Mouse (Mus musculus) lung, embryonic 14.5 days (tissue): ENCODE measurements around the gene Tpt1. TPM values are rescaled to one million over a fixed set of nuclear protein-coding genes. Genes with fewer than 3 reads are reported as not detected.
"Not testable (repeated sequence)": the region's sequence is repeated elsewhere in the genome, so short reads cannot be mapped to it uniquely, and the experiment has no call there.

Source experiments
- ATAC-seq: fragments of 200-750 bp; cut with Nextera tagmentation; 2 replicates; pipeline ENCODE4 v1.8.0; 2017; ENCODE audit warnings: mild to moderate bottlenecking, moderate TSS enrichment, moderate library complexity; ENCODE audit not compliant: insufficient read depth
- DNase-seq: peaks from one replicate; pipeline ENCODE4 v3.0.0-alpha.2; 2015
- H3K27ac ChIP-seq: fragments of 300-500 bp; sonication (generic); 2 replicates; pipeline ENCODE4 v1.5.1; 2014; ENCODE audit warnings: low read depth, mild to moderate bottlenecking, moderate library complexity
- H3K27me3 ChIP-seq: fragments of 300-500 bp; sonication (generic); 2 replicates; pipeline ENCODE4 v1.6.1; 2014; ENCODE audit warnings: low read length, control low read depth; ENCODE audit not compliant: insufficient read depth
- H3K36me3 ChIP-seq: fragments of 300-500 bp; sonication (generic); 2 replicates; pipeline ENCODE4 v1.6.1; 2014; ENCODE audit warnings: control low read depth; ENCODE audit not compliant: insufficient read depth
- H3K4me1 ChIP-seq: fragments of 300-500 bp; sonication (generic); 2 replicates; pipeline ENCODE4 v1.6.1; 2014; ENCODE audit warnings: antibody characterized with exemption, control low read depth; ENCODE audit not compliant: insufficient read depth
- H3K4me2 ChIP-seq: fragments of 300-500 bp; sonication (generic); 2 replicates; pipeline ENCODE4 v1.6.1; 2014; ENCODE audit warnings: mild to moderate bottlenecking
- H3K4me3 ChIP-seq: fragments of 300-500 bp; sonication (generic); 2 replicates; pipeline ENCODE4 v1.5.1; 2014; ENCODE audit warnings: low read depth, low read length
- H3K9ac ChIP-seq: fragments of 300-500 bp; sonication (generic); 2 replicates; pipeline ENCODE4 v1.6.1; 2014
- H3K9me3 ChIP-seq: fragments of 300-500 bp; sonication (generic); 2 replicates; pipeline ENCODE4 v1.6.1; 2016; ENCODE audit warnings: low read depth, low read length, control low read depth
- CTCF ChIP-seq: IDR thresholded peaks from 2 replicates; pipeline ENCODE4 v1.5.1; 2016; ENCODE audit warnings: antibody characterized with exemption, low read depth
- WGBS: fragments of 180-500 bp; shearing (Covaris S2); extraction: QIAGEN DNeasy Blood & Tissue Kit; methylation state at CpG from one replicate; pipeline ENCODE4 v1.1.7; 2014; 5-methylcytosine and 5-hydroxymethylcytosine counted together
- polyA plus RNA-seq: library from polyadenylated mRNA; unstranded; fragments of >200 nt; fragmentation: Nextera tagmentation; extraction: Ambion mirVana; gene quantifications from 2 replicates; pipeline ENCODE4 v1.2.1, GENCODE M21; 2014

Tpt1 gene
- polyA plus RNA-seq, 1 experiment from 2014 or later: 1,140 TPM

DNA sequence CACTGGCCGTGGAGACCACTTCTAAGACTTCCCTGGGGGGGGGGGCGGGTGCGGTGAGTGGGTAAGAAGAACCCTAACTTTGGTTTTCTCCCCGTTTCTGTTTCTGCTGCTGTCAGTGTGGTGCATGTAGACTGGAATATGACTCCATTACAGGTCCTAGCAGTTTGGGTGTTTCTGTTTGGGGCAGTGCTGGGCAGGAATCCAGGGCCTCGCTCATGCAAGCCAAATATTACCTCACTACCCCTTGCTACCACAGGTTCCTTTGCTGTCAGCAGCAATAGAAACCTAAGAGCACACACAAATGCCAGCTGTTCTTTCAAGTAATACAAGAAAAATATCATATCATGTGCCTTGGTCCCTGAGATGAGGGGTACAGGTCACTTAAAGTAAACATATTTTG is 24.9 kb upstream of the Tpt1 start:
- WGBS: 74% methylated on average over 5 of the region's 5 CpGs
- no peaks in the 10 kb centered on the region for H3K27me3 ChIP-seq
- DNase-seq: no peak
- ATAC-seq: no peak
- no peak overlapping the region for H3K9ac ChIP-seq
- no peaks in the 10 kb centered on the region for H3K9me3 ChIP-seq
- no peak overlapping the region for H3K4me2 ChIP-seq
- H3K4me3 ChIP-seq: no peak overlapping the region
- no peak for TF ChIP-seq CTCF
- no peaks in the 10 kb centered on the region for H3K36me3 ChIP-seq
- H3K4me1 ChIP-seq: no peaks in the 10 kb centered on the region
- H3K27ac ChIP-seq: no peak overlapping the region

DNA sequence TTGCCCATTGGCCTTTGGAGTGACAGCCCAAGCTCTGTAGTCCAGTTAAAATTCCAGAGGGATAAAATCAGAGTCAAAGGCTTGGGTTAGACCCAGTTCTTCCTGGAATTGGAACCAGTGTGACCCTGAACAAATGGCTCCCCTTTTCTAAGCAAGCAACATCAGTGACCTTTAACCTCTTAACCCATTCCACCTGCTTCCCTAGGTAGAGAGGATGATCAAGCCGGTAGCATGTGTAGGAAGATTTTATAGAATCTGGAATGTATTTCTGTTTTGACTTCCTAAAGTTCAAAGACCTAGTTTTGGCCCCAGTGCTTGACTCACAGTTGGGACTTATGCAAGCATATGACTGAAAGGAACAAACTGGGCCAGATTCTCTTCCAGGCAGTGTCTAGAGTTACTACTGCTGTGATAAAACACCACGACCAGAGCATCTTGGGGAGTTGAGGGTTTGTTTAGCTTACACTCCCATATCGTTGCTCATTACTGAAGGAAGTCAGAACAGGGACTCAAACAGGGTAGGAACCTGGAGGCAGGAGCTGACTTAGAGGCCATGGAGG is 18.0 kb upstream of the Tpt1 start:
- no peak overlapping the region for H3K9ac ChIP-seq
- no peak overlapping the region for H3K27ac ChIP-seq
- H3K4me2 ChIP-seq: no peak overlapping the region
- DNase-seq (no peak), ATAC-seq (no peak)
- no peak overlapping the region for H3K4me3 ChIP-seq
- no peak for TF ChIP-seq CTCF
- no peaks in the 10 kb centered on the region for H3K9me3 ChIP-seq
- H3K4me1 ChIP-seq: no peaks in the 10 kb centered on the region
- 55% methylated on average over 3 of the region's 3 CpGs for WGBS
- peaks cover 8% of the 10 kb centered on the region; the same call in 1 of the 2 replicates for H3K27me3 ChIP-seq
- H3K36me3 ChIP-seq: no peaks in the 10 kb centered on the region

DNA sequence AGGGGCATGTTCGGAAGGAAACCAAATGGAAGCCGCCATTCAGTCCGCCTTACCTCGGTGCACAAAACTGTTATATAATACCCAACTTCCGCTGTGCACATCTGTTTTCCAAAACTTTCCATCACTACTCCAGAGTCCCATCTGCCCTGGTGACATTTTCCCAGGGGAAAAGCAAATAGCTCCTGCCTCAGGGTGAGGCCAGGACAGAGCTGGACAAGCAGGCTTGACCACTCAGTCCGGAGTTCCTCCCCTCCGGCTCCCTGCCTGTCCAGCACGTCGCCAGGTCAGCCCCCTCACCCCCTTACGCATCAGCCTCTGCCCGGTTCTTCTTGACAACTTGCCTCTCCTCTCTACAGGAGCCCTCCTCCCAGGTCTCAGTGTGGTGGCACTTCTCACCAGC is 16.7 kb upstream of the Tpt1 start:
- no peak for TF ChIP-seq CTCF
- no peak overlapping the region for H3K9ac ChIP-seq
- 21% methylated on average over 11 of the region's 11 CpGs for WGBS
- ATAC-seq (no peak), DNase-seq (no peak)
- peaks cover 3% of the 10 kb centered on the region; the same call in 1 of the 2 replicates for H3K4me1 ChIP-seq
- peak overlapping the region; percentile 68 for H3K4me2 ChIP-seq
- no peaks in the 10 kb centered on the region for H3K9me3 ChIP-seq
- peaks cover 8% of the 10 kb centered on the region; the same call in 1 of the 2 replicates for H3K27me3 ChIP-seq
- no peak overlapping the region for H3K27ac ChIP-seq
- H3K36me3 ChIP-seq: no peaks in the 10 kb centered on the region
- H3K4me3 ChIP-seq: 0 out of 2 replicates have a peak overlapping the region, but pooled peaks have one; percentile 29

DNA sequence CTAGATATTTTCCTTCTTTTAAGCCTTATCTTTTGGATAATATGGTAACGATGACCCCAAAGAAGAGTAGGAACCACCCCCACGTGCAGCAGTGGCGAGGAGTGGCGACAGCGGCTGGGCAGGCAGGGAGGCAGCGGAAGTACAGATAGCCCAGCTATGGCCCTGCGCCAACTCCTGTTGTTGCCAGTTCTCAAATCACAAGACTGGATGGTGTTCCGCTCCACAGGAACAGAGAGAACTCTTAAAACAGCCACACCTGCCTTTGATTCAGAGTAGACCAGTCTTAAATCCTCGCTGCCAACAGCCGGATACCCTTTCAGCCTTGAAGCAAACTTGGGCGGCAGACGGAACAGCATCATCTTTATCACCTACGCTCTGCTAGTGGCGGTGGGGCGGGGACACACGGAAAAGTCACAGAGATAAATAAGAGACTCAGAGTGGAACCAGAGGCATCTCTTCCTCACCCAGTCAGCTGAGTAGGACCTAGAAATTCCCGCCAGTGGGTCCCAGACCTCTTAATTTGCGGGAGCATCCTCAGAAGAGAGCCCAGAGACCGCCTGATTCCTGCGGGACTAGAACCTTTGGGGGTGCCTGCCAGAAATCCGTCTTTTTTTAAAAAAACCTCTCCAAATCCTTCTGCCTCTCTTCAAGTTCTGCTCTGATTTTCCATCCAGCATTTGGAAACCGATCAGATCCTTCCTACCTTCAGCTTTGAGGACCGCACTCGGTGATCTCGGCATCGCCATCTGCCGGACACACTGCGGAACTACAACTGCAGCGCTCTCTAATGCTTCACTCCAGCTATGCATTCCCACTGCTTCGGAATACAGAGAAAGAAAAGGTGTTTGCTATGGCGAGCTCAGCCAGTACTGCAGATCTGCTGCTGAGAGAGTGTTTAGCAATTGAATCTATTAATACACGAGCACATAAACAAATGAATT is 15.8 kb upstream of the Tpt1 start:
- Histone ChIP-seq H3K4me1 (peaks cover 11% of the 10 kb centered on the region; the same call in 1 of the 2 replicates), H3K27ac (no peak overlapping the region), H3K9ac (peak overlapping the region; percentile 37; the same call in 1 of the 2 replicates), H3K9me3 (no peaks in the 10 kb centered on the region), H3K27me3 (peaks cover 8% of the 10 kb centered on the region; the same call in 1 of the 2 replicates), H3K4me2 (peak overlapping the region; percentile 68), H3K4me3 (peak overlapping the region; percentile 29), H3K36me3 (no peaks in the 10 kb centered on the region)
- ATAC-seq (no peak), DNase-seq (peak; percentile 94)
- peak; percentile 96 for TF ChIP-seq CTCF
- 4% methylated on average over 32 of the region's 32 CpGs for WGBS

DNA sequence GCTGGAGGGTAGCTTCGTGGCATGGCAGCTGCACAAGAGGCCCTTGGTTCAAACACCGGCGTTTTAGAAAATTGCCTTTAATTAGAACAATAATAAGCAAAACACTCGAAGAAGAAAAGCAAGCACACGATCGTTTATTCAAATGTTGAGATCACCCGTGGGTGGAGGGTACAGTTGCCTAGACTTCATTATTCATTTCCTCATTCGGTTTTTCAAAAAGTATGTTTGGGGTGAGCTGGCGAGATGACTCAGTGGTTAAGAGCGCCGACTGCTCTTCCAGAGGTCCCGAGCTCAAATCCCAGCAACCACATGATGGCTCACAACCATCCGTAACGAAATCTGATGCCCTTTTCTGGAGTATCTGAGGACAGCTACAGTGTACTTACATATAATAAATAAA is 15.1 kb upstream of the Tpt1 start:
- WGBS: 58% methylated on average over 14 of the region's 14 CpGs
- H3K4me3 ChIP-seq, H3K27ac ChIP-seq, H3K9me3 ChIP-seq, H3K36me3 ChIP-seq, DNase-seq, H3K27me3 ChIP-seq, ATAC-seq, H3K9ac ChIP-seq: not testable (repeated sequence)
- peak overlapping the region; percentile 68; the same call in 1 of the 2 replicates for H3K4me2 ChIP-seq
- H3K4me1 ChIP-seq: peaks cover 11% of the 10 kb centered on the region; the same call in 1 of the 2 replicates

DNA sequence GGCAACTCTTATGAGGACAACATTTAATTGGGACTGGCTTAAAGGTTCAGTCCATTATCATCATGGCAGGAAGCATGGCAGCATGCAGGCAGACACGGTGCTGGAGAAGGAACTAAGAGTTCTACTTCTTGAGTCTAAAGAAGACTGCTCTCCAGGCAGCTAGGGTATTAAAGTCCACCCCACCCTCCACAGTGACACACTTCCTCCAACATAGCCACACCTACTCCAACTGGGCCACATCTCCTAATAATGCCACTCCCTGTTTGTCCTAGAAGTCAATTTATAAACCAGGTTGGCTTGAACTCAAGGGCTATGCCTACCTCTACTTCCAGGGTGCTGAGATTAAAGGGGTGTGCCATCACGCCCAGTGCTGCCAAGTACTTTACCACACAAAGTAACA is 12.9 kb upstream of the Tpt1 start:
- no peak for DNase-seq

DNA sequence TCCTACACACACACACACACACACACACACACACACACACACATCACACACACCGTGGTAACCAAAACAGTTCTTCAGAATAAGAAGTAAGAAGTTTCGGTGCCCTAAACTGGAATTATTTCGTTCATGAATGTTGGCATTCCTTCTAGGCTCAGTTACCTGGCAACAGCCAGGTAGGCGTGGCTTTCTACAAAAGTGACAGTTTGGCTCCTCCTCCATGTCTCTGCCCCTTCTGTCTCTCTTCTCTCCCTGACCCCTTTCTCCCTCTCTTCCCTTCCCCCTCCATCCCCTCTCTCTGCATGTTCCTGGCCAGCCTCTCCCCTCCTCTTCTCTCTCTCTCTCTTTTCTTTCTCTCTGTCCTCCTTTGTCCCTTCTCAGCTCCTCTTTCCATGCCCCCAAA is 11.9 kb upstream of the Tpt1 start:
- Histone ChIP-seq H3K36me3 (no peaks in the 10 kb centered on the region), H3K27me3 (peaks cover 5% of the 10 kb centered on the region; the same call in 1 of the 2 replicates), H3K9ac (peak overlapping the region; percentile 53), H3K27ac (peak overlapping the region; percentile 99), H3K4me2 (peak overlapping the region; percentile 99), H3K4me3 (peak overlapping the region; percentile 47), H3K4me1 (peaks cover 16% of the 10 kb centered on the region; the same call in 1 of the 2 replicates), H3K9me3 (no peaks in the 10 kb centered on the region)
- no peak for TF ChIP-seq CTCF
- 38% methylated on average over 4 of the region's 4 CpGs for WGBS
- DNase-seq (peak; percentile 64), ATAC-seq (no peak)

More for the DNA sequence above, 12.9 kb upstream of the Tpt1 start:
- Histone ChIP-seq H3K27ac (no peak overlapping the region), H3K9ac (no peak overlapping the region), H3K4me1 (peaks cover 11% of the 10 kb centered on the region; the same call in 1 of the 2 replicates), H3K4me2 (no peak overlapping the region), H3K9me3 (no peaks in the 10 kb centered on the region), H3K4me3 (no peak overlapping the region), H3K27me3 (peaks cover 8% of the 10 kb centered on the region; the same call in 1 of the 2 replicates), H3K36me3 (no peaks in the 10 kb centered on the region)
- ATAC-seq: no peak
- TF ChIP-seq CTCF: no peak
- 86% methylated on average over 2 of the region's 2 CpGs for WGBS
